Mouse (Mus musculus) MEL (cell line): ENCODE results near the gene Larp1b.

Source experiments
- CHD2 ChIP-seq: IDR thresholded peaks from 2 replicates; pipeline ENCODE4 v1.6.1; 2011; ENCODE audit warnings: low read length, improper control_type of control experiment
- CTCF ChIP-seq, 3 experiments: IDR thresholded peaks in 2 of 3; conservative IDR thresholded peaks in 1 of 3; 2 replicates each; pipeline ENCODE4 v1.5.1; 2011 to 2012; ENCODE audit warnings: low read length in 3 of 3, low read depth in 2 of 3, mild to moderate bottlenecking in 2 of 3, improper control_type of control experiment in 1 of 3, inconsistent platforms in 1 of 3, mixed read lengths in 1 of 3, moderate library complexity in 1 of 3; ENCODE audit not compliant: control insufficient read depth in 1 of 3, insufficient read depth in 1 of 3, poor library complexity in 1 of 3, severe bottlenecking in 1 of 3
- GATA1 ChIP-seq: IDR thresholded peaks from 2 replicates; pipeline ENCODE4 v1.6.1; 2011; ENCODE audit warnings: low read depth, low read length, improper control_type of control experiment
- POLR2AphosphoS2 ChIP-seq: IDR thresholded peaks from 2 replicates; pipeline ENCODE4 v1.6.1; 2011; ENCODE audit warnings: low read length, improper control_type of control experiment

DNA sequence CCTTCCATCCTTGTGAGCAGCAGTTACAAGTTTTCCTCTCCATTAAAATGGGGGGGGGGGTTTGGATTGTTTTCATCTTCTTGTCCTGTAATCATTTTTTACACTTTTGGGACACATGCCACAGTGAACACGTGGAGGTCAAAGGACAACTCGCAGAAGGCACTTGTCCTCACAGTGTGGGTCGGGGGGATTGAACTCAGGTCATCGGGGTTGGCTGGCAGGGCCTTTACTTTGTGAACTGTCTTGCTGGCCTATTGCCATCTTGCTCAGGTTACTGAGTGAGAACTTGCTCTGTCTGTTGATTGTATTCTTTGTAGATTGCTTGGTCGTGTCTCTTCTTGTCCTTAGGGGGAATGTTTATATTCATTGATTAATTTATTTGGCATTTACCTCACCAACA, 91.6 kb downstream of the Larp1b start:
- TF ChIP-seq GATA1, result no peak
- TF ChIP-seq CTCF (IDR thresholded peaks at IDR 0.05 in 2 of 3, conservative IDR thresholded peaks at IDR 0.05 in 1 of 3; ENCODE audit: control insufficient read depth in 1 of 3, insufficient read depth in 1 of 3, low read depth in 2 of 3, low read length in 3 of 3, poor library complexity in 1 of 3, severe bottlenecking in 1 of 3), result no peak
- TF ChIP-seq CHD2, result no peak
- TF ChIP-seq POLR2AphosphoS2, result no peak
